Mouse (Mus musculus) gonadal fat pad, adult 2 months (tissue): ENCODE measurements around the gene Ddx60. TPM values are rescaled to one million over a fixed set of nuclear protein-coding genes. Genes with fewer than 3 reads are reported as not detected.

Experiments
- DNase-seq: peaks from one replicate; pipeline ENCODE4 v3.0.0-alpha.2; 2012; ENCODE audit warnings: low read depth
- polyA plus RNA-seq: library from polyadenylated mRNA; depleted of rRNA; stranded (reverse); fragments of >200 nt; gene quantifications from 2 replicates; pipeline ENCODE4 v1.2.3, GENCODE M21; 2012; rRNA removed

The Ddx60 gene
- polyA plus RNA-seq, 1 experiment = 0.55 TPM

DNA sequence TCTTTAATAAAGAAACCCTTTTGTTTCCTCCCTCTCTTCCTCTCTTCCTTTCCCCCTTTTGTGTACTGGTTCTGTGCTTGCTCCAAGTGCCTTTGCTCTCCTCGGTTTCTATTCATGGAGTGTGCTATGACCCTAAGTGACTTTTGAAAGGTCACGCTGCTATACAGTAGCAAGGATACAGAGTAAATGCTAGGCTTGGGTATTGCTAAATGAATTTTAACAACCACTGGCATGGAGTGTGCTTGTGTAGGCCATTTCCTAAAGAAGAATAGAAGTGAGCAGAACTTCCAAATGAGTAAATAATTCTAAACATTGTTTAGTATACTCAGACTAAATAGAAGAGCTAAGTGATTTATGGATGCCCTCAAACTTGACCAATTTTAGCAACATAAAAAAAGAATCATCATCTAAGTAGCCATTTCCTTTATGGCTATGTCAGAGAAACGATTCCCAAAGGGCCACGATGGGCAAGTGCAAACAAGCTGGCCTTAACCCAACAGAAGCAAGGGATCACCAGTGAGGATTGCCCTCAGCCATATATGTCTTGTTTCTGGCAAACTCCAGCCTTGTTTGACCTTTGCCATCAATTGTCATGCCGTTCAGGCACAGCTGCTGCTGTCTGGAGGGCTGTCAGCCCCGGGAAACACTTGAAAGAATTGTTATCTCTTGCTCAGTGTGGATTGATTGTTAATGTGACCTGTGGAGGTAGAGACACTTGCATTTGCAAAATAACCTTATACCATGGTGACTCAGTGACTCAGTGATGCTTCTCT lies 58.0 kb downstream of the Ddx60 start:
- DNase-seq = peak; percentile 17

DNA sequence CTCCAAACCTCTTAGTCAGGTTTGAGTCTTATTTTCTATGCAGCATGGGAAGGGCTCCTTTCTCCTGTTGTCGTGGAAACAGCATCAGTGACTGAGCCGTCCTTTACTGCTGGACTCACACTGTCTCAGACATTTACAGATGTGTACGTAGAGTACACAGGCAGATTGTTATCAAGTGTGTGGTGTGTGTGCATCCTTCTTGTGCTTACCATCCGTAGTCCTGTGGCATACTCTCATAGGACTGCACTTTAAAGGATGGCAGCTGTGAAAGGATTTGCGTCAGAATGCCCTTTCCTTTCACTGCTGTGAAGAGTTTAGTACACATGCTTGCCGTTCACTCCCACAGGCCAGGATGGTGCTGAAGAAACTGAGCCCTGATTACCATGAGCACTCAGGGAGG lies 61.6 kb downstream of the Ddx60 start:
- no peak for DNase-seq

DNA sequence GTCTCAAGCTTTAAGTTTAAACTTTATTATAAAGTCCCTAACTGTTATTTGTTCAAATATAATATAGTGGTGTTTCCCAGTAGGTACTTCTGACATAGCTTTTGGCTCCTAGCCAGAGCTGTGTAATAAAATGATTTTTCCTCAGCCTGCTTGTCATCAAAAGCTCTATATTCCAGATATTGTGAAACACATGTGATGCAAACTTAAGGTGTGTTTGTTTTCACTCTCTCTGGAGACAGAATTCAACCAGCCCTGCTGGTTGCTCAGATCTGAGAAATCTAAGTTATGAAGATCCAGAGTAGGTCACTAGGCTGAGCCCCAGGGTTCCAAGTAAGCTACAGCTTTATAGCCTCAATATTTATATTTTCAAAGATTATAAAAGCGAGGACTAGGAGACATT lies 64.9 kb downstream of the Ddx60 start:
- DNase-seq = peak; percentile 42

DNA sequence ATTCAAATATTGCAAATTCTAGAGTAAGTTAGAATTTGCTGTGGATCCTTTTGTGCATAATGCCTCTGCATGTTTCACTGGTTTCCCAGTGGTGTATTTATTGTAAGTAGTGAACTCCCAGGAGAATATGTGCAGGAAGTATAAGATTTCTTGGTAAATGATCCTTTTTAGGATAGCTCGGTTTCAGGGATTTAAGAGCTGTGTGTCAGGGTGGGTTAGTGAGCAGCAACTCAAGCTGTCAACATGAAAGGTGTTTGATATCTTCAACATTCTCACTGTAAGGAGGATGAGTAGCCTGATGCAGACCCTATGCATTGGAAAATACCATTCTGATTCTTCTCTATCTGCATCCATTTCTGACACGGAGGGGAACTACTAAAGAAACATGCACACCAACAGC lies 69.2 kb downstream of the Ddx60 start:
- no peak for DNase-seq

DNA sequence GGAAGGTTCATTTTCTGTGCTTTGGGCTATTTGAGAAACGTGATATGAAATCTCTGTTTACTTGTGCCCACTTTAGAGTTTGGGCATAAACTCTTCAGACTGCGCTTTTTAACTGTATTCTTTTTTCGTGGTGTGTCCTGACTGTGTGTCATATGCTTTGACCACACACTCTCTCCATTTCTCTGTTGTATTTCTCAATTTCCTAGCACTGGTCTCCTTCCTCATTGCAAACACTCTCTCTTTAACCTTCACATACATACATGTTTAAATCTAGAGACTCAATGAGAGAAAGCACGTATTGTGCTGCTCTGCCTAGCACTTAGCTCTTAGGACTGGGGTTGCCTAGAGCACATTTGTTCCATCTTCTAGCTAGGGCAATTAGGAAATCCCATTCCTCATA lies 86.3 kb downstream of the Ddx60 start:
- DNase-seq = no peak

DNA sequence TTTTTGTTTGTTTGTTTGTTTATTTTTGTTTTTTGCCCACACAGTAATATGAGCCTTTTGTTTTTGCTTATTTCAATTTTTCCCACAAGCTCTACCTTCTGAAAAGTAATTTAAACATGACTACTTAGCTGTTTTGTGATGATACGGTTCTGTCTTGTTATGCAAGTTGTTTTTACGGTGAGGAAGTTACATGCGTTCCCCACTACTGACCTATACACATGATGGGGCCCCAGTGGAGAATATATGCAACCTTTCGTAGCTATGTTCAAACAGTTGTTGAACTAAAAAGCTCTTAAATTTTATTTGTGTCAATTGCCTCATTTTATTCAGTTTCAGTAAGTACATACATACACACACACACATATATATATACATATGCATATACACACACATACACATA lies 86.7 kb downstream of the Ddx60 start:
- no peak for DNase-seq

DNA sequence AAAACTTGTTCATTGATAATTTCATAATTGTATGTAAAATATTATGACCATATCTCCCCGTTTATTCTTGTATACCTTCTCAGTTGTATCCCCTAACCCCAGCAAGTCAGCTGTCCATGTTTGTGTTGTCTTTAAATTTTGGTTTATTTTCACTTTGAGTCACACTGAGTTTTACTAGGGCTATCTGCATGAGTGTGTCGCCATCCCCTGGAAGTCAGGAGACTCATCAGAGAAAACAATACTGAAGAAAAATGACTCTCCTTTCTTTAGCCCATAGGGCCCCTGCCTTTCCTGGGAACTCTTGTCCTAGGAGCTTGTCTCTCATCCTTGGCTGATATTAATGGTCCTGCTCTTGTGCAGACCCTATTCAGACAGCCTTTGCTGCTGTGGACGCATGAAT lies 106.5 kb downstream of the Ddx60 start:
- DNase-seq = no peak

DNA sequence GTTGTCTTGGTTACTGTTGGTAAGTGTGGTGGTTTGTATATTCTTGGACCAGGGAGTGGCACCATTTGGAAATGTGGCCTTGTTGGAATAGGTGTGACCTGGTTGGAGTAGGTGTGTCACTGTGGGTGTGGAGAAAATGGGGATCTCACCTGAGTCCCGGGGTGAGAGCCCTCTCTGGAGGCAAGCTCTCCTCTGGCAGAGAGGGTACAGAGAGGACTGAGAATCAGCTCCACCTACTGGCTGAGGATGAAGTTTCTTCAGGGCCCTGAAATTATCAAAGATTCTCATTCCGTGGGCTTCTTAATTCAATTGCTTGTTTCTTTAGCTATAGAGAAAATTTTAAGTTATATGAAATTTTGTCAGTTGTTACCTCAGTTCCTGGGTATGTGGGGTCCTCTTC lies 118.9 kb downstream of the Ddx60 start:
- no peak for DNase-seq

DNA sequence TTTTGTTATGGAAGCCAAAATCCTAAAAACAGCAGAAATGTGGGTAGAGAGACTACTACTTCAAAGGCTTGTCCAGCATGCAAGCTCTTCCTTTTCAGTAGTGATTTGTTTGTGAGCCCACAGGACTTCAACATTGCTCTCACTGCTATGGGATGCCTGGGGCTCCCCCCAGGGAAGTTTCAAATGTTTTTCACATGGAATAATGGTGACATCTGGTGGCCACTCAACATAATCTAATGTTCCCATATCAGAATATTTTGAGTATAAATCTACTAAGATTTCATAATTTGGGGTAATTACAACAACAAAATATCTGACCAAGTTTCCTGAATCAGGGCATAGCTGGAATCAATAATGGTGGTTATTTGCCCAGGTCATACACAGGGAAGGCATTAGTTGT lies 132.5 kb downstream of the Ddx60 start:
- no peak for DNase-seq

DNA sequence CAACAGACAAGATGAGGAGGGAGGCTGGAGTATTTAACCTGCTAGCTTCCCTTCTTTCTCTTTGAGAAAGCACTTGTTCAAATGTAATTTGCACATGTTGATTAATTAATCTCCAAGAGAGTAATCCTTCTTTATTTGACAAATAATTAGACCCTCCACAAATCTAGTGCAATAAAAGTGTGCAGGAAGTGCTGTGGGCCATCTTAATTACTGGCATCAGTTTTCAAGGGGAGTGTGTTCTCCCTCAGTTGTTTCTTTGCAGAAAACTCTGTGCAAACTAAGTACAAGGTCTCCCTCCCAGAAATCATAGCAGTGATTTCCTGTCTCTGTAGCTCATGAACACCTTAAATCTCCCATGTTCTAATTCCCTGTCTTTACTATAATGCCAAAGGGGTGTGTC lies 140.4 kb downstream of the Ddx60 start:
- no peak for DNase-seq

DNA sequence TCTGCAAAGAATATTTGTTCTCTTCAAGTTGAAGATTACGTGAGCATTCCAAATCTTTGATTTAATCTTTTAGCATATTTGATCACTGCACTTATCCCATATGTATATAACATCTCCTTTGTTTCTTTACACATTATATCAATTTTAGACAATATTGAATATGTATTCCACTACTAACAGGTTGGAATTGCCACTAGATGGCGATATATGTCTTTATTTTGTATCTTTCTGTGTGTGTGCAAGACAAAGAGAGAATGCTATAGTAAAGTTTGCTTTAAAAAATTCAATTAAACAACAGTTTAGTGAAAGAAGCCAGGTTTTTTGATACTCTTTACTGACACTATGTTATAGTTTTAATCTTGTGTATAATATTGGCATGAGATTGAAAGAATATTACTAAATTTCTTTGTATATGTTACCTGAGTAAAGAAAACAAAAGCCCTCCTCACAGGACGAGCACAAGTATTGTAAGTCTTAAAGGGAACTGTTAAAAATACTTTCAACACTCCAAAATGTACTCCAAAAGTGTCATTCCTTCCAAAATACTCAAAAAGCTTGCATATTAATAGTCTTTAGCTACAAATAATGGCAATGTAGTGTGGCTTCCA lies 152.4 kb downstream of the Ddx60 start:
- no peak for DNase-seq

DNA sequence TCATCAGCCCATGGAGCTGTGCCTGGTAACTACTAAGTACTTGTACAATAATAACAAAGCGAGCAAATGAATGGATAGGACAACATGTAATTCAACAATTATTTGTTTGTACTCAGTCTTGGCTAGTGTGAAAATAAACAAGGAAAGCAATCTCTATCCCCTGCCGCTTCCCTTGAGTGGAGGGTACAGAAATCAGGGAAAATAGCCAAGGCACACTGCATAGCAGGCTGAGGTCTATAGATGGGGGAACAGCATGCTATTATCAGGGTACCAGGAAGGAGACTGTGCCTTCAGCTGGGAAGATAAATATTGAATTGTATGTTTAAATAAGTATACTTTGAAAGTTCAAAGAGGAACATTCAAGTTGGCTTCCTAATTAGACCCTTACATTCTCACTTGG lies 153.9 kb downstream of the Ddx60 start:
- no peak for DNase-seq

Other genes with a start within 250 kb of the Ddx60 start
- gene Palld, start 25.4 kb upstream of the Ddx60 start, polyA plus RNA-seq = 16.8 and 18.2 TPM in 2 replicates
- gene Anxa10, start 195.1 kb downstream of the Ddx60 start, polyA plus RNA-seq = not detected in 2 replicates